In genomic region chr5:49305321-49305720, GRCm38 (mm10) we compare ENCODE assay signal across 29 mouse cellular contexts.
"Had no signal": no experiment of that assay in that cellular context is flagged by ENCODE, and none has a peak within 500 bp of the region (broad histone marks: within the 10 kb centered on the region; RNA-seq: fewer than 3 reads in every experiment).

No protein-coding gene starts in this region.

- H3K4me1 ChIP-seq: embryonic facial prominence, embryonic 10.5 days; embryonic facial prominence, embryonic 12.5 days; embryonic facial prominence, embryonic 13.5 days; embryonic facial prominence, embryonic 15.5 days; forebrain, embryonic 10.5 days; forebrain, embryonic 12.5 days; forebrain, embryonic 13.5 days had no signal

- H3K36me3 ChIP-seq: embryonic facial prominence, embryonic 10.5 days; embryonic facial prominence, embryonic 12.5 days; embryonic facial prominence, embryonic 13.5 days; embryonic facial prominence, embryonic 15.5 days; forebrain, embryonic 10.5 days; forebrain, embryonic 12.5 days; forebrain, embryonic 15.5 days had no signal

- H3K4me3 ChIP-seq: embryonic facial prominence, embryonic 10.5 days; embryonic facial prominence, embryonic 12.5 days; embryonic facial prominence, embryonic 13.5 days; embryonic facial prominence, embryonic 15.5 days; erythroblast, embryonic 14.5 days; forebrain, embryonic 10.5 days; forebrain, embryonic 12.5 days; forebrain, embryonic 13.5 days; forebrain, embryonic 15.5 days; gastrocnemius, adult 2 months; heart, adult 2 months had no signal

- H3K4me2 ChIP-seq: embryonic facial prominence, embryonic 12.5 days; embryonic facial prominence, embryonic 13.5 days; embryonic facial prominence, embryonic 15.5 days; forebrain, embryonic 12.5 days; forebrain, embryonic 13.5 days; forebrain, embryonic 15.5 days had no signal

- DNase-seq: cerebellum, adult 2 months; cerebellum, adult 8-10 months; cerebellum, adult 9-10 months; cerebellum, adult 9-11 months; cerebellum, postnatal 10 days; cerebellum, postnatal 14 days; cerebellum, postnatal 25 days; cerebellum, postnatal 36 days; embryo, embryonic 11 days; forebrain, postnatal 0 days; gastrocnemius, adult 2 months; gastrocnemius, postnatal 10 days; gastrocnemius, postnatal 14 days; gastrocnemius, postnatal 25 days; gastrocnemius, postnatal 36 days; heart, adult 11 months; heart, adult 18-20 months; heart, adult 2 months had no signal

- H3K9ac ChIP-seq: embryonic facial prominence, embryonic 12.5 days; embryonic facial prominence, embryonic 13.5 days; embryonic facial prominence, embryonic 15.5 days; forebrain, embryonic 12.5 days; forebrain, embryonic 13.5 days; forebrain, embryonic 15.5 days; forebrain, postnatal 0 days had no signal

- H3K27me3 ChIP-seq: embryonic facial prominence, embryonic 12.5 days; embryonic facial prominence, embryonic 13.5 days; embryonic facial prominence, embryonic 15.5 days; forebrain, embryonic 12.5 days; forebrain, embryonic 13.5 days; forebrain, embryonic 15.5 days had no signal

- H3K9me3 ChIP-seq: embryonic facial prominence, embryonic 10.5 days; embryonic facial prominence, embryonic 12.5 days; embryonic facial prominence, embryonic 13.5 days; embryonic facial prominence, embryonic 15.5 days; forebrain, embryonic 10.5 days; forebrain, embryonic 12.5 days; forebrain, embryonic 13.5 days; forebrain, embryonic 15.5 days had no signal

- ATAC-seq: forebrain, embryonic 13.5 days; forebrain, embryonic 14.5 days; forebrain, embryonic 15.5 days; forebrain, embryonic 16.5 days; forebrain, postnatal 0 days had no signal

- H3K27ac ChIP-seq: embryonic facial prominence, embryonic 10.5 days; embryonic facial prominence, embryonic 12.5 days; embryonic facial prominence, embryonic 13.5 days; embryonic facial prominence, embryonic 15.5 days; forebrain, embryonic 10.5 days; forebrain, embryonic 12.5 days; forebrain, embryonic 13.5 days; forebrain, embryonic 15.5 days; gastrocnemius, adult 2 months; heart, adult 2 months had no signal
